Mouse (Mus musculus): ENCODE data around the gene Gramd4.

DNA sequence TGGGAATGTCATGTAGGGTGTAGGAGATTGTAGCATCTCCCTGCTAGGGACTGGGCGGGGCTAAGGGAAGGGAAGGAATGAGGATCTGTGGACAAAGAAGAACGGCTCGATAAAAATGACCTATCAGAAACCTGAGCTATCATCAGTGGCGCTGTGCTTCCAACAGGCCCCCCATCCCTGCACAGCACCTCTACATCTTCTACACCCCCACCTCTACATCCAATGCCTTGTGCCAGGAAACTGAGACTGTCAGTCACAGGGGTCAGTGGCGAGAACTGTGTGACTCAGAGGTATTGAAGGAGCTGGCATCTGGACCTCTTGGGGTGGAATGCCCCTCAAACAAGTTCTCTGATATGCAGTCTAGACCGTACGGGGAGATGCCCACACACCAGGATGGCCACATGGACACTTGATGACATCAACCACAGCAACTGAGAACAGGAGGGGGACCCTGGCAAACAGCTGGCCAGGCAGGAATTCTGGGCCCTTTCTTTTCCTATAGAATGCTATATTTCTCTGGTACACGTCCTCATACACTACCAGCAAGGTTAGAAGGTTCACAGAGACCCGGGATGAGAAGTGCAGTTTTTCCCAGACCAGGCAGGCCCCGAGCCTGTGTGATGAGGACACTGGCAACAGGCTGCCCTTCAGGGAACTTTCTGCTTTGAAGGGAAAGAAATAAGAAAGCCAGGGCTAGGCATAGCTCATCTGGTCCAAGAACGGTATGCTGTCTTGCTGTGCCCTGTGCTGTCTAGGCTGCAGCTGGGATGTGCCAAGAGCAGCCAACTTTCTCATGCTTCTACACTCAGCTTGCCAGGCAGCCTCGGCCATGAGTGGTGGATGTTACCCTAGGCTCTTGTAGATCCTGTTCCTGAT, 111.7 kb downstream of the Gramd4 start:
- TF ChIP-seq CTCF (IDR thresholded peaks at IDR 0.05; ENCODE audit: low read depth, low read length): no peak
- TF ChIP-seq POLR2AphosphoS5 (IDR thresholded peaks at IDR 0.05; ENCODE audit: insufficient replicate concordance, low read depth, low read length): no peak

Measured in G1E (cell line).